Mouse (Mus musculus) urinary bladder, adult 2 months (tissue): ENCODE measurements around the gene A830031A19Rik. TPM values are rescaled to one million over a fixed set of nuclear protein-coding genes. Genes with fewer than 3 reads are reported as not detected.

Source experiments
- DNase-seq: peaks from one replicate; pipeline ENCODE4 v3.0.0; 2022; ENCODE audit warnings: low spot score
- polyA plus RNA-seq: library from polyadenylated mRNA; depleted of rRNA; stranded (reverse); fragments of >200 nt; gene quantifications from 2 replicates; pipeline ENCODE4 v1.2.3, GENCODE M21; 2012

Gene A830031A19Rik
- polyA plus RNA-seq, 1 experiment, result not detected

GRCm38 (mm10) chr11:24095656-24096353 is 21.0 kb upstream of the A830031A19Rik start:
- no peak for DNase-seq

DNA sequence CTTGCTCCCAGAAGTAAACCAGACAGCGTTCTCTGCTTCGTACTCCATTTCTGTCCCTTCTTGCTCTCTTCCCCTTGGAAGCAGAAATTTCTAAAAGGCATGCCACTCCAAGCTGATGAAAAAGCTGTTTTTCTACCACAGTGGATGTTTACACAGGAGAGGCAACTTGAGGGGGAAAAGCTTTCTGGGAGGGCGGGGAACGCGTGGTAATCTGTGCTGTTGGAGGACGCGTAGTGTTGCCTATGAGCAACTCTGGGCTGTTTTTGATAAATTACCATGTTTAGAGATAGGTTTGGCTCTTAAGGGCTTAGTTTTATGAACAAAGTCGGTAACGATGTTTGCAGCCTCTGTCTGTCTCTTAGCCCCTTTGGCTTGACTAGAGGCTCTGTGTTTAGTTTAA is 20.4 kb upstream of the A830031A19Rik start:
- DNase-seq, result no peak

DNA sequence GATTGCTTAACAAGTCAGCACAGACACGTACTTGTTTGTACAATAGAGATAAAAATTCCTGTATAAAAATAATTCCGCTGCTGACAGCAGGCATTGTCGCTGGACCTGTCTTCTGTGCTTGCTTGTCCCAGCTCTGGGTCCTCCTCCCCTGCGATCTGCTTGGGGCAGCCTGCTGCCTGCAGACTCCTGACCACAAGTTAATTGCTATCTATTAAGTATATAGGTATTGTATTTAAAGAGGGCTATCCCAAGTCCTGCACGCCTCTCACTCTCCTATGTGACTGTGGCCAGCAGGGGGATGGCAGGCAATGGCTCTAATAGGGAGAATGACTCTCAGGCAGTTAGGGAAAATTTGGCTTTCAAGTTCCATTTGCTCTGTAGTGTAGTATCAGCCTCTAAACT is 19.2 kb upstream of the A830031A19Rik start:
- no peak for DNase-seq

DNA sequence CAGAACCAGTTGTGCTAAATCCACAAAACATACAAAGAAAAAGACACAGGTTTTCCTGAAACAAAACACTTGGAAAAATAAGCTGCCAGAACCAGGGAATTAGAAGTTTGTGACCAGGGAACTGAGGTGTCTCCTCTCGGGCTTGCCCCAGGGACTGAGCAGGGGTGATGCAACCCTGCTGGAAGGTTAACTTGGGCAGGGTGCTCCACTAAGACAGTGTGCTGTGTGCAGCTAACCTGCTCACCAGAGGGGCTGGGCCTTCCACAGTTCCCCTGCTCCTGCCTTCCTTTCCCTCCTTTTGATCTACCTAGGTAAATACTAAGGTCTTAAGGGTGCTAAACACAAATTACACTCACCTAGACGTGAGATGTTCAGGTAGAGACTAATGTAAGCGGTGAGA is 17.8 kb upstream of the A830031A19Rik start:
- DNase-seq, result no peak

- DNase-seq, result no peak
Observed at GRCm38 (mm10) chr11:24091393-24092080, 16.7 kb upstream of the A830031A19Rik start.

- DNase-seq, result no peak
Observed at GRCm38 (mm10) chr11:24090443-24090842, 15.6 kb upstream of the A830031A19Rik start.

DNA sequence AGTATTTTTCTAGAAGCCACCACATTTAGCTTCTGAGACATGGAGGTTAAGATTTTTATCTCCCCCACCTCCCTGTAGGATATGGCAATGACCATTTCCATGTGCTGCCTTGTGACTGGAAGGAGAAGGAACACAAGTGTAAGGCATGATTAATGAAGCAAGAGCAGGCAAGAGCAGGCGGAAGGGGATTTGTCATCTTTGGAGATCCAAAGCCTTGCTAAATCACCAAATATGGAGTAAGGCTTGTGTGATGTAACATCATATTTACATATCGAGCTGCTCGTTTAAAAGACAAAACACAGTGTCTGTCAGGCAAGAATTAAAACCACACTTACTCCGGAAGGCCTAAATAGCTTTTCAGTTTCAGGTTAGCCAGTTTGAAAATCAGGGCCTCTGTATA is 12.2 kb upstream of the A830031A19Rik start:
- DNase-seq, result no peak

GRCm38 (mm10) chr11:24085986-24086385 is 11.1 kb upstream of the A830031A19Rik start:
- no peak for DNase-seq

- no peak for DNase-seq
Observed at GRCm38 (mm10) chr11:24084590-24084989, 9.7 kb upstream of the A830031A19Rik start.

DNA sequence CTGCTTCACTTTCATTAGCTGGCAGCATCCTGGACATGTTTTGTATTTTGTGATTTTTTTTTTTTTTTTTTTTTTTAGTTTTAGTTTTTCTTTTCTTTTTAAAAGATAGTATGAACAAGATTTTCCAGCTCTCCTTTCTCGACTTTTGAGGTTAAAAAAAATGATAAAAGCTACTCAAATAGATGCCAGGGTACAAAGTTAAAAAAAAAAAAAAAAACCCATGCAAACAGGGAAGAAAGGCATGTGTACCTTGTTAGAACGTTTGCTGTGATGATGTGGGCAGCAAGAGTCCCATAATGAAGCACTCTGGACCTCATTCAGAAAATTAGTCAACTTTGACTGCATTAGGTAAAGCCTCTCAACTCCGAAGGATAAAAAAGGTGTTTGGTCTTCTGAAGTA is 9.2 kb upstream of the A830031A19Rik start:
- DNase-seq, result no peak

- DNase-seq, result no peak
Observed at GRCm38 (mm10) chr11:24083423-24083822, 8.6 kb upstream of the A830031A19Rik start.

DNA sequence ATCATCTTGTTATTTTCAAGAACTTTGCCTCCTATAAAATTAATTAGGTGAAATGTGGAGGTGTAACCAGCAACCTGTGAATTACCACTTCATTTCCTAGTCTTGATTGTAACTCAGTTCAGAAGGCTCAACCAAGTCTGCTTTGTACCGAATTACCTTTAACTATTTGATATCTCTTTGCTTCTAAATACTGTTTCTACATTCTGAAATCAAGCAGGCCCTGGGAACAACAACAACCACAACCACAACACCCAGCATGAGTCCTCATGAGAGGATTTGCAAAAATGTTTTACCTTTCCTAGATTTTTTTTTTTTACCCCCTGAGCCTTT is 8.2 kb upstream of the A830031A19Rik start:
- no peak for DNase-seq

DNA sequence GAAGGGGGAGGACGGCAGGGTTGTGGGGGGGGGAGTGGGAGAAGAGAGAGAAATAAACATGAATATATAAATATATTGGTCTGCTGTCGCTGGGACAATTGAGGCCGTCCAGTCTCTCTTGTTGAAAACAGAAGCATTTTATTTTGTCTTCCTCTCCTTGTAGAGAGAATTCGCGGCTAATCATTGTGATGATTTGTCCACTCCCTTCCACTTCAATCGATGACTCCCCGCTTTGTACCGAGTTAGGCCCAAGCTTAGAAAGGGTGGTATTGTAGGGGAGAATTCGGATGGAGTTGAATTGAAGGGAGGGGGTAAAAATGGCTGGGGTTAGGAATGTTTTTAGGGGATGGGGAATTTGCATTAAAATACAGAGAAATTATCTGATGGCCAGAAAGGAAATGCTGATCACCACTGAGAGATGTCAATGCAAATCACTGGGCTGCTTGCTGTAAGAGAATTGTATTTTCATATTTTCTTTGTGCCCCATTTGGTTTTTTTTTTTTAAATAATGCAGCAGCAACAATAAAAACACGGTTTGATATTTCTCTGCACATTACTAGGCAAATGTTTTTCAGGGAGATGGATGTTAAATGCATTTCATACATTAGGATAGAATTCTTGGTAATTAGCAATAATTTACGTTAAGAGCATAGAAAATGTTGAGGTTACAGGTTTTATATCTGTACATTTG is 7.7 kb upstream of the A830031A19Rik start:
- DNase-seq, result no peak

DNA sequence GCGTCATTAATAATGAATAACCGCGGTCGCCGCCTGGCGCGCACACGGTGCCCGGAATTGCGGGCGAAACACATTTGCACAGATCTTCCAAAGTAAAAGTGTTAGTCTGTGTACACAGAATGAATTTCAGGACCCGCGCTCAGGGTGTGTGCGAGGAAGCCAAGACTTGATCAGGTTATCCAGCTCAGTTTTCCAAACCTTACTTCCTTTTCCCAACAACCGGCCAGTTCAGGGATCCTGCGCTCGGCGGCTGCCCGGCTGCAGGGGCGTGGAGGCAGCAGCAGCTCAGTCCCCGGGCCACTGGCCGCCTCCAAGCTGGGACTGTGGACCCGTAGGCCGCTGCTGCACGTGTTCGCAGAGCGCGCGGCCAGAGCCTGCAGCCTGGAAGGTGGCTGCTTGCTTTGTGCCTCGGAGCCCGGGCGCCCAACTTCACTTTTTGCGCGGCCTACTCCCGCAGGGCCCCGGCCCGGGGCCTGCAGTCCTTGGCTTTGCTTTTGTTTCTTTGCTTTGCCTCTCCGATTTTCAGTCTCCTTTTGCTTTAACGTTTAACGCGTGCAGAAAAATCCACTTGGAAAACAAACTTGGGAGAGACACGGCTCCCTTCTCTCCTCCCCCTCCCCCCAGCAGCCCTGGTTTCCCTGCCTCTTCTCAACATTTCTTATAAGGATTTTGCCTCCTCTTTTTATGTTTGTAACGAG is 7.0 kb upstream of the A830031A19Rik start:
- no peak for DNase-seq

- no peak for DNase-seq
Observed at GRCm38 (mm10) chr11:24081016-24081686, 6.3 kb upstream of the A830031A19Rik start.

- DNase-seq, result no peak
Observed at GRCm38 (mm10) chr11:24080541-24080940, 5.7 kb upstream of the A830031A19Rik start.

- peak; percentile 35 for DNase-seq
Observed at GRCm38 (mm10) chr11:24079392-24080391, 4.8 kb upstream of the A830031A19Rik start.

DNA sequence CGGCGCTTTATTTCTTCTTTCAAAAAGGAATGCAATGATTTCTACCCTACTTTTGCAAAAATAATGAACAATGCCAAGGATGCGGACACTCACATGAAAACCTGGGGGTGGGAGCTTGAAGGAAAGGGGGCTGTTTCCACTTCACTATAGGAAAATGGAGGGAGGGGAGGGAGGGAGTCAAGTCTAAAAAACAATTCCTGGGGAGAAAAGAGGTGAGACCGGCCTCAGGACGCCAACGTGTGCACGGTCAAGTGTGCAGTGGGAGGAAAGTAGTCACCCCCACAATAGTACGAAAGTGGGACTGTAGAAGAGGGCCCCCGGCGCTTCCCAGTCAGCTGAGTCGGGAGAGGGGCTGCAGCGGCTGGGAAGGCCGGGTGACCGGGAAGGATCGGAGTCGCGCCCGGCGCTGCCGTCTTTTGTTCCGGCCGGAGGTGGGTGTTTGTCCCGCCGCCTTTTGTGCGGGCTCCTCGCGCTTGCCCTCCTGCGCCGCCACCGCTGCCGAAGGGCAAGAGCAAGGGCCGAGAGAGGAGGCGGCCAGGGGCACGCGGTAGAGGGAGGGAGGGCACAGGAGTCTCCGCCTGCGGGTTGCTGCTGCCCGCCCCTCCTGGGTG is 4.0 kb upstream of the A830031A19Rik start:
- DNase-seq, result peak; percentile 29

- no peak for DNase-seq
Observed at GRCm38 (mm10) chr11:24077795-24078705, 3.2 kb upstream of the A830031A19Rik start, which contains the start of gene Bcl11a. TSS of gene Bcl11a (plus strand) at chr11:24078056.
